Comparison of ENCODE assay signal across 8 mouse cellular contexts in the genomic region with DNA sequence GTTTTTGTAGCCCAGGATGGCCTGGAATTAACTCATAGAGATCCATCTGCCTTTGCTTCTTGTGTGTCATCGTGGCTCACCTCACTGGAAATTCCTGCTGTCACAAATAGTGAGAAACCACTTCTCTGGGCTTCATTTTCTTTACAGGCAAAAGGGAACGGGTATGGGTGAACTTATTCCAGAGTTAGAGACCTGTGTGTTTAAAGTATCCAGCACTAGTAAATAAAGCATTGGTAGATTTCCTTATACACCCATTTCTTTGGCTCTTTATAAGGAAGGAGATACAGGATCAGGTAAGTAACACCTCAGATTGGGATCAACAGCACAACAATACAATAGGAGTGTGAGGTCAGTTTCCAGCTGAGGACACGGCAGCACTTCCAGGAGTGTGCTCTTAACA. TPM values are rescaled to one million over a fixed set of nuclear protein-coding genes. Genes with fewer than 3 reads are reported as not detected.
DNase-seq lines count a peak whose midpoint lies in the region; ATAC-seq and TF ChIP-seq lines count a peak whose summit lies in the region.

A gene (plus strand): TSS at position 301 of the 400 bp plus-strand sequence.

- H3K36me3 ChIP-seq in heart, embryonic 11.5 days (ENCODE audit: control insufficient read depth, insufficient read depth, low read length): peaks cover 12% of the 10 kb centered on the region
- no peaks in the 10 kb centered on the region for H3K36me3 ChIP-seq in neural tube, embryonic 13.5 days

- peaks cover 3% of the 10 kb centered on the region for H3K27me3 ChIP-seq in heart, embryonic 11.5 days (ENCODE audit: control insufficient read depth, insufficient read depth, low read length)
- peaks cover 42% of the 10 kb centered on the region for H3K27me3 ChIP-seq in neural tube, embryonic 13.5 days

- 19% methylated on average over 3 of the region's 3 CpGs for WGBS in heart, embryonic 11.5 days (ENCODE audit: insufficient replicate concordance)
- 39% methylated on average over 3 of the region's 3 CpGs for WGBS in neural tube, embryonic 13.5 days

- no peaks in the 10 kb centered on the region for H3K9me3 ChIP-seq in heart, embryonic 11.5 days (replicated peaks; ENCODE audit: control insufficient read depth, low read length)
- no peaks in the 10 kb centered on the region for H3K9me3 ChIP-seq in neural tube, embryonic 13.5 days

- H3K4me2 ChIP-seq in heart, embryonic 11.5 days: peak within 1 kb of the TSS; percentile 90
- peak within 1 kb of the TSS; percentile 86 for H3K4me2 ChIP-seq in neural tube, embryonic 13.5 days

- no peak for DNase-seq in layer of hippocampus, adult 8-10 months (ENCODE audit: low spot score in 2 of 2)
- no peak for DNase-seq in layer of hippocampus, adult 11-12 months (ENCODE audit: low spot score)
- DNase-seq in left cerebral cortex, postnatal 10 days (ENCODE audit: extremely low spot score in 1 of 2, low spot score in 2 of 2): no peak
- no peak for DNase-seq in embryo, embryonic 10 days (ENCODE audit: low spot score)
- no peak for DNase-seq in thymus, adult 18-20 months

- H3K27ac ChIP-seq in bone marrow macrophage, adult 2 months (ENCODE audit: insufficient read depth, low read depth, low read length): no peak within 1 kb of the TSS
- H3K27ac ChIP-seq in heart, embryonic 11.5 days (ENCODE audit: low read depth, low read length): peak within 1 kb of the TSS; percentile 90
- H3K27ac ChIP-seq in neural tube, embryonic 13.5 days (replicated peaks): peak within 1 kb of the TSS; percentile 62

- peak within 1 kb of the TSS; percentile 69 for H3K4me3 ChIP-seq in bone marrow macrophage, adult 2 months (ENCODE audit: insufficient read depth, low read length)
- peak within 1 kb of the TSS; percentile 71 for H3K4me3 ChIP-seq in heart, embryonic 11.5 days (ENCODE audit: low read depth, low read length)
- peak within 1 kb of the TSS; percentile 45 for H3K4me3 ChIP-seq in neural tube, embryonic 13.5 days

- intact Hi-C loops in left cerebral cortex, postnatal 10 days (cut with DNase I): no loop called here

- ATAC-seq in heart, embryonic 11.5 days (replicated peaks; ENCODE audit: insufficient number of reproducible peaks, low FRiP score, low TSS enrichment): peak; percentile 0; the same call in 1 of the 2 replicates
- ATAC-seq in neural tube, embryonic 13.5 days (ENCODE audit: low read depth): no peak

- H3K4me1 ChIP-seq in bone marrow macrophage, adult 2 months (ENCODE audit: control insufficient read depth, insufficient read depth, low read length): peaks cover 40% of the 10 kb centered on the region
- peaks cover 29% of the 10 kb centered on the region for H3K4me1 ChIP-seq in heart, embryonic 11.5 days (ENCODE audit: control insufficient read depth, insufficient read depth, low read length)
- H3K4me1 ChIP-seq in neural tube, embryonic 13.5 days (replicated peaks): peaks cover 49% of the 10 kb centered on the region

- peak within 1 kb of the TSS; percentile 76 for H3K9ac ChIP-seq in heart, embryonic 11.5 days (ENCODE audit: low read depth, low read length)
- peak within 1 kb of the TSS; percentile 72 for H3K9ac ChIP-seq in neural tube, embryonic 13.5 days

- no peak for TF ChIP-seq CTCF in bone marrow macrophage, adult 2 months (IDR thresholded peaks at IDR 0.05; ENCODE audit: low read depth, low read length)

- no peak for TF ChIP-seq POLR2A in bone marrow macrophage, adult 2 months (IDR thresholded peaks at IDR 0.05; ENCODE audit: borderline replicate concordance, low read depth, low read length)

RNA-seq across cellular contexts. Expression of the gene that starts here (rescaled TPM):
- 10 to 100 TPM; 19.0 to 40.0 (median 30.6) TPM for total RNA-seq in layer of hippocampus, adult 8-10 months (2022)
- 32.9 and 38.4 TPM in 2 replicates for polyA plus RNA-seq in bone marrow macrophage, adult 2 months (2012; ENCODE audit: insufficient read depth, insufficient read length, missing spikeins)
- polyA plus RNA-seq in heart, embryonic 11.5 days (2014; fragmentation: Nextera tagmentation; extraction: Ambion mirVana): 242 and 272 TPM in 2 replicates
- 10 to 100 TPM; 38.5 to 39.0 TPM for total RNA-seq in left cerebral cortex, postnatal 10 days (2021)
- 82.9 and 83.0 TPM in 2 replicates for polyA plus RNA-seq in neural tube, embryonic 13.5 days (2015; fragmentation: Nextera tagmentation; extraction: Ambion mirVana)
